Mouse (Mus musculus) urinary bladder, adult 18-20 months (tissue): ENCODE measurements around the gene C130026I21Rik.
A peak's percentile ranks its signal among the peaks of the same experiment; 100 is the strongest.
"Not testable (repeated sequence)": the region's sequence is repeated elsewhere in the genome, so short reads cannot be mapped to it uniquely, and the experiment has no call there.

ENCODE experiments used
- DNase-seq, 2 experiments: peaks; one replicate each; pipeline ENCODE4 v3.0.0; 2022; ENCODE audit warnings: low spot score in 2 of 2, mixed read lengths in 2 of 2

The C130026I21Rik gene

GRCm38 (mm10) chr1:85121841-85122240, 148.5 kb downstream of the C130026I21Rik start:
- not testable (repeated sequence) for DNase-seq

- DNase-seq: not testable (repeated sequence)
These were observed 152.0 kb downstream of the C130026I21Rik start for GRCm38 (mm10) chr1:85118341-85118740.

GRCm38 (mm10) chr1:85117537-85117936, 152.8 kb downstream of the C130026I21Rik start:
- not testable (repeated sequence) for DNase-seq

- DNase-seq: peak in 1 of 2 experiments; percentile 76
These were observed 155.5 kb downstream of the C130026I21Rik start for GRCm38 (mm10) chr1:85114666-85115402.

- not testable (repeated sequence) for DNase-seq
These were observed 156.3 kb downstream of the C130026I21Rik start for GRCm38 (mm10) chr1:85114078-85114477.

- DNase-seq: not testable (repeated sequence)
These were observed 157.5 kb downstream of the C130026I21Rik start for GRCm38 (mm10) chr1:85112889-85113288.

GRCm38 (mm10) chr1:85112266-85112665, 158.1 kb downstream of the C130026I21Rik start:
- DNase-seq: not testable (repeated sequence)

GRCm38 (mm10) chr1:85111572-85111971, 158.8 kb downstream of the C130026I21Rik start:
- not testable (repeated sequence) for DNase-seq

GRCm38 (mm10) chr1:85110876-85111275, 159.5 kb downstream of the C130026I21Rik start:
- DNase-seq: not testable (repeated sequence)

- DNase-seq: not testable (repeated sequence)
These were observed 160.6 kb downstream of the C130026I21Rik start, which contains the start of gene A530032D15Rik for GRCm38 (mm10) chr1:85109753-85110152. Gene A530032D15Rik (minus strand): TSS chr1:85109853.

- not testable (repeated sequence) for DNase-seq
These were observed 164.4 kb downstream of the C130026I21Rik start for GRCm38 (mm10) chr1:85106013-85106412.

GRCm38 (mm10) chr1:85105336-85105735, 165.0 kb downstream of the C130026I21Rik start:
- DNase-seq: not testable (repeated sequence)

- DNase-seq: not testable (repeated sequence)
These were observed 168.6 kb downstream of the C130026I21Rik start for GRCm38 (mm10) chr1:85101754-85102153.

- DNase-seq: not testable (repeated sequence)
These were observed 170.5 kb downstream of the C130026I21Rik start, which contains the start of gene Gm10553 for GRCm38 (mm10) chr1:85099864-85100263. Gene Gm10553 (plus strand): TSS chr1:85100164.

GRCm38 (mm10) chr1:85099081-85099480, 171.3 kb downstream of the C130026I21Rik start:
- not testable (repeated sequence) for DNase-seq

GRCm38 (mm10) chr1:85093011-85093572, 177.3 kb downstream of the C130026I21Rik start:
- DNase-seq: not testable (repeated sequence)

- not testable (repeated sequence) for DNase-seq
These were observed 178.2 kb downstream of the C130026I21Rik start for GRCm38 (mm10) chr1:85092169-85092568.

GRCm38 (mm10) chr1:85086211-85086610, 184.2 kb downstream of the C130026I21Rik start:
- DNase-seq: not testable (repeated sequence)

GRCm38 (mm10) chr1:85084803-85085202, 185.6 kb downstream of the C130026I21Rik start:
- DNase-seq: not testable (repeated sequence)

GRCm38 (mm10) chr1:85073099-85073498, 197.3 kb downstream of the C130026I21Rik start:
- not testable (repeated sequence) for DNase-seq

- DNase-seq: not testable (repeated sequence)
These were observed 198.7 kb downstream of the C130026I21Rik start for GRCm38 (mm10) chr1:85071690-85072089.

- not testable (repeated sequence) for DNase-seq
These were observed 234.6 kb downstream of the C130026I21Rik start for GRCm38 (mm10) chr1:85035801-85036200.
